Mouse (Mus musculus): ENCODE measurements around the gene Phkg1.

GRCm38 (mm10) chr5:129940281-129940680 is 41.9 kb upstream of the Phkg1 start:
- TF ChIP-seq CTCF (conservative IDR thresholded peaks at IDR 0.05; ENCODE audit: insufficient read depth, insufficient read length, low read depth, low read length) (no peak), POLR2A (IDR thresholded peaks at IDR 0.05; ENCODE audit: low read depth, low read length) (no peak)

All from kidney, adult 2 months (tissue).